Mouse (Mus musculus): Measurements from ENCODE around the gene Hmx3. TPM values are rescaled to one million over a fixed set of nuclear protein-coding genes. Genes with fewer than 3 reads are reported as not detected.

Gene Hmx3
- total RNA-seq (2017) = not detected in 2 replicates

DNA sequence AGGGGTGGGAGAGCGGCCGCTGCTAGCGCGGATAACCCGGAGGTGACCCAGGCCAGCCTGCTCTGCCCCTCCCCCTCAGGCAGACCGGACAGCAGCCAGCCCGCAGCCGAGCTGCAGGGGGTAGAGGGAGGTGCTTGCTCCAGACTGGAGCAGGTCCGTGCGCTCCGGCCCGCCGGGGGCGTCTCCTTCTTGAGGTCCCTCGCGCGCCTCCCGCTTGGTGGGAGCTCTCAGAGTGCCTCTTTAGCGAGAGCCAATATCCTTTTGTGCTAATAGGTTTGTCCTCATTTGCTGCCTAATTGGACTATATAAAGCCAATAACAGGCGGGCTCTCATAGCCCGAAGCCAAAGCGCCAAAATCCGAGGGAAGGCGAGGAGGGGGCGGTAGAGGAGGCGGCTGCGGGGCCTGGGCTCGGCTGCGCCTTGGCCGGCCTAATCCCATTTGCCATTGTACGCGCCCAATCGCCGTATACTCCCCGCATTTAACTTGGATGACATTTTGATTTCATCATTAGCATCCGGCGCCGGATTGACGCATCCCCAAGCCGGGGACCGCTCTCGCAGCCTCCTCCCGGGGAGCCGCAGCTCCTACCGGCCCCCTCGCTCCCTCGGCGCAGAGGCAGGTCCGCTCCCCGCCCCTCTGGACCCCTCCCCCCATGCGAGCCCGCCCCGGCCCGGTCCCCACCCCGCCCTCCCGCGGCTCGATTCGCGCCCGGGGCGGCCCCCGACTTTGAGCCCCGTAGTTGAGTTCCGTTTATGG is at the start of gene Hmx3:
Hmx3 (plus strand) TSS at position 753 of the 757 bp plus-strand sequence.
- ATAC-seq (replicated peaks; ENCODE audit: low read depth, poor library complexity, severe bottlenecking) = no peak

DNA sequence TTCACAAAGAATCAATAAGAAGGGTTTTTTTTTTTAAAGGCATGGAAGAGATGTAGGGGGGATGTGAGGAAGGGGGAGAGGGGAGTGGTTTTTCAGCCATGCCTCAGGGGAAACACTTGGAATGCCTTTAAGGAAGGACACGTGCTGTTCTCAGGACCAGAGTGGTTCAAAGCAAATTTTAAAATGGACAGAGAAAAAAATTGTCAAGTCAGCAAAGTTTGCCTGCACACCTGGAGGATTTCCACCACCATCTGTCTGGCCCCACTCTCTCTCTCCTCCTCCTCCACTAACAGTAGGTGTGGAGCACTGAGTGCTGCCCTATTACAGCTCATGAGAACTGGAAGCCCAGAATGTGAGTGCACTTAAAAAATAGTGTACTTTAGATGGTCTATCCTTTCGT is 38.9 kb upstream of the Hmx3 start:
- ATAC-seq (replicated peaks; ENCODE audit: low read depth, poor library complexity, severe bottlenecking) = no peak

DNA sequence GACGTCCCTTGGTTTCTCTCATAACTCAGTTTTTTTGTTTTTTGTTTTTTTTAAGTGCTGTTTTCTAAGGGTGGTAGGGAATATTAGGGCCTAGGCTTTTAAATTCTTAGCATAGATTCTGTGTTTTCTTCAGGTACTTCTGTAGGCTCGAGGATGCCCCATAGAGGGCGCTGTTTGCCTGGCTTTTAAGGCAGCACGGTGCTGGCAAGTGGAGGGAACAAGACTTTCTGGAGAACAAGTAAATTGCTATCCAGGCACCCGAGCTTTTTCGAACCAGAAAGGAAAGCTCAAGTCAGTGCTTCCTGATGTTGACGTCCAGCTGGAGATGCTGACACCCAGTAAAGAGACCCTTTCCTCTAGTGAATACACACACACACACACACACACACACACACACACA is 2.7 kb upstream of the Hmx3 start:
- peak; percentile 81 for ATAC-seq (replicated peaks; ENCODE audit: low read depth, poor library complexity, severe bottlenecking)

DNA sequence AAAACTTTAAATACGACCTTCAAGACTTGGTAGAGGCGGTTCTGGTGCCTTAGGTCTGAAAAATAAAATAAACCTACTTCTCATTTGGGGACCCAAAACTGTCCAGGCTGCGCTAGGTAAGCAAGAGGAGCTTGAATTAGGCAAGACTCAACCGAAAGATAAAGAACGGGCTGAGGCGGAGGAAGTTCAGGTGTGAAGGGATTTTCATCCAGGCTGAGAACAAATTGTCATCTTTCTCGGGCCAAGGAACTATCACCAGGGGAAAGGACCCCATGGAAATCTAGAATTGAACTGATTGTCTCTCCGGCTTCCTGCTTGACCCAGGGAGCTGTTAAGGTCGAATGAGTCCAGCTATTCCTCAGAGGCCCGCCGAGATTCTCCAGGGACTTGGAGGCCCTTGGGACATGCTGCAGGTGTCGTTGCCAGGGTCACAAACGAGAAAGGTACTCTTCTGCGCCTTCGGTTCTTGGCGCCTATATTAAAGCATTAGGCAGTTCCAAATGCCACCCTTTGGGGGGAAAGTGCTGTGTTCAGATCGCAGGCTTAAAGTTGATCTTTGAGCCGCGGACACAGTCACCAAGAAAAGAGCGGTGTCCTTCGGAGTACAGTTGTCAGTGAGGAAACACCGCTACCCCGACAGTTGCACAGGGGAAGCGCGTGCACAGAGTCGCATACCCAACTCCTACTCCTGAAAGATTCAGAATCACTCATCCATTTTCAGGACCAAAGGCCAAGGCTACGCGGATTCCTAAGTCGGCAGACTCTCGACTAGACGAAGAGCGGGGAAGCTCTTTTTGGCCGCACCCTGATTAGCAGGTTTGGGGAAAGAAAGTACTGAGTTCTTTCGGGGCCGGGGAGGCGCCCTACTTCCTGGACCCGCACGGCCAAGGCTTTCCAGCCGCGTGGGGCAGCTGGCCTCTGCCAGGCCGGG is 1.2 kb upstream of the Hmx3 start:
- no peak for ATAC-seq (replicated peaks; ENCODE audit: low read depth, poor library complexity, severe bottlenecking)

DNA sequence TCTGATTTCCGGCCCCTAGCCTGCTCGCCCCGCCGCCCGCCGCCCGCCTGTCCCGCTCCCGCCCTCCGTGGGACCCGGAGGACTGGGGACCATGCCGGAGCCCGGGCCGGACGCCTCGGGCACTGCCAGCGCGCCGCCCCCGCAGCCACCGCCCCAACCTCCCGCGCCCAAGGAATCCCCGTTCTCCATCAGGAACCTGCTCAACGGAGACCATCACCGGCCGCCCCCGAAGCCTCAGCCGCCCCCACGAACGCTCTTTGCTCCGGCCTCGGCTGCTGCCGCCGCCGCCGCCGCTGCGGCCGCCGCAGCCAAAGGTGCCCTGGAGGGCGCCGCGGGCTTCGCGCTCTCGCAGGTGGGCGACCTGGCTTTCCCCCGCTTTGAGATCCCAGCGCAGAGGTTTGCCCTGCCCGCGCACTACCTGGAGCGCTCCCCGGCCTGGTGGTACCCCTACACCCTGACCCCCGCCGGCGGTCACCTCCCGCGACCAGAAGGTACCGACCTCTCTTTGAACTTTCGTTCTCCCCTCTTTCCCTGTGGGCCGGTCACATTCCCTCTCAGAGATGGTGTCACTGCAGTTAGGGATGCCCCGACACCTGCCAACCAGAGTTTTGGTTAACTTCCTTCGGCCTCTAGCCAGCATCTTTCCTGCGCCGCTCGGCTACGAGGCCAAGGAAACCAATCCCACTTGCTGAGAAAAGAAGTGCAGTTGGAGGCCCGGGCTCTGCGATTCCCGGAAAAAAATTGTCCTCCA is 380 bp downstream of the Hmx3 start:
- no peak for ATAC-seq (replicated peaks; ENCODE audit: low read depth, poor library complexity, severe bottlenecking)

DNA sequence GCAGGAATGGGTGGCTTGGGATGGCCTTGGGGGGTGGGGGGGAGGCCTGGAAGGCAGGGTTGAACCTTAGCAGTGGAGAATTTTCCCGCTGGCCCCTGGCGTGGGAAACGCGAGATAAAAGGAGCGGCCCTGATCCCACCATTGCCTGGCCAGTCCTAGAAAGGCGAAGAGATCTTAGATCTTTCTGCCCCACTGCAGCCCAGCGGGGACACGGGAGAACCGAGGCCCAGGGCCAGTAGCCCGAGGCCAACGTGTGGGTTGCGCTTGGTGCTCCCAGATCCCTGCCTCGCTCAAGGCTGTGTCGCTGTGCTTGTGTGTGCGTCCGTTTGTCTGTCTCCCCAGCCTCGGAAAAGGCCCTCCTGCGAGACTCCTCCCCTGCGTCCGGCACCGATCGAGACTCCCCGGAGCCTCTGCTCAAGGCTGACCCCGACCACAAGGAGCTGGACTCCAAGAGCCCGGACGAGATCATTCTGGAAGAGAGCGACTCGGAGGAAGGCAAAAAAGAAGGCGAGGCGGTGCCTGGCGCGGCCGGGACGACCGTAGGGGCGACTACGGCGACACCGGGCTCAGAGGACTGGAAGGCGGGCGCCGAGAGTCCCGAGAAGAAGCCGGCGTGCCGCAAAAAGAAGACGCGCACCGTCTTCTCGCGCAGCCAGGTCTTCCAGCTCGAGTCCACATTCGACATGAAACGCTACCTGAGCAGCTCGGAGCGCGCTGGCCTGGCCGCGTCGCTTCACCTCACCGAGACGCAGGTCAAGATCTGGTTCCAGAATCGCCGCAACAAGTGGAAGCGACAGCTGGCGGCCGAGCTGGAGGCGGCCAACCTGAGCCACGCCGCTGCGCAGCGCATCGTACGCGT is 1.2 kb downstream of the Hmx3 start:
- no peak; the same call in 1 of the 2 replicates for ATAC-seq (replicated peaks; ENCODE audit: low read depth, poor library complexity, severe bottlenecking)

DNA sequence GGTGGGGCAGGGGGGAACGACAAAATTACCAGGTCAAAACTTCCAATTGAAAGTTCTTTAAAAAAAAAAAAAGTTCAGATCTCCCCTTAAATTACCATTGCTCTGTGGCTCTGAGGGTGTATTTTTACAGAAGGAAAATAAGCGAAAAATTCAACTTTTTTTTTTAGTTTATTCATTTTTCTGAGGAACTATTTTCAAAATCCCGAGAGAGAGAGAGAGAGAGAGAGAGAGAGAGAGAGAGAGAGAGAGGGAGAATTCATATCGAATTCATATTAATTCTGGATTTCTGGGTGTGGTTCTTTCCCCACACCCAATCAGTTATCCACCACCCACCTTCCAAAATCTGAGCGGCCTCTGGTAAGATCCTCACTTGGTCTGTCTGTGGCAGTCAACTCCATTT is 2.2 kb downstream of the Hmx3 start:
- no peak for ATAC-seq (replicated peaks; ENCODE audit: low read depth, poor library complexity, severe bottlenecking)

DNA sequence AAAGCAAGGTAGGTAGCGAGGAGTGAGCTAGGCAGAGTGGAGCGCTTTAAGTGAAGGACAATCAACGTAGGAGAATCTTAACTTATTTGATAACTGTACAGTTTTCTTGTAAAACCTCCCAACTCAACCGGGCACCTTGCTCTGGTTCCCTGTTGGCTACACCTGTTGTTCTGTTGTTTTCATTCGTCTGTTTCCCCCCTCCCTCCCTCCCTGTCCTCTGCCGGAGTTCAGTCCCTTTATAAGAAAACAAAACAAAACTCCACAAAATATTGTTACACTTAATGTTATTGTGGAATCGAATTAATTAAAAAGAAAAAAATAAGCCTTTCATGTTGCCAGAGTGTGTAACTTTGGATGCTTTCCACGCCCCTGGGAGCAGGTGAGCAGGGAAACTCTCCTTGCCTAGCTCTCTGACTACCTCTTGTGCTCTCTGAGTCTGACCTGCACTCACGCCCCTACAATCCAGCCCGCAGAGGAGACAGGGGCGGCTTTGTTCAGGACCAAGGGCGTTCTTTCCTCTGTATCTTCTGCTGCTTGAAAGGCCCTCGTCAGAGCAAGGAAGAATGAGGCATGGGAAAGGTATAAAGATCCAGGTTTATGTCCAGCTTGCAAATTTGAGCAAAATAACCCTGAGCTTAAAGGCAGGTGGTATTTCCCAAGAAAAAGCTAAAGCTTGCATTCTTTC is 3.2 kb downstream of the Hmx3 start:
- no peak for ATAC-seq (replicated peaks; ENCODE audit: low read depth, poor library complexity, severe bottlenecking)

DNA sequence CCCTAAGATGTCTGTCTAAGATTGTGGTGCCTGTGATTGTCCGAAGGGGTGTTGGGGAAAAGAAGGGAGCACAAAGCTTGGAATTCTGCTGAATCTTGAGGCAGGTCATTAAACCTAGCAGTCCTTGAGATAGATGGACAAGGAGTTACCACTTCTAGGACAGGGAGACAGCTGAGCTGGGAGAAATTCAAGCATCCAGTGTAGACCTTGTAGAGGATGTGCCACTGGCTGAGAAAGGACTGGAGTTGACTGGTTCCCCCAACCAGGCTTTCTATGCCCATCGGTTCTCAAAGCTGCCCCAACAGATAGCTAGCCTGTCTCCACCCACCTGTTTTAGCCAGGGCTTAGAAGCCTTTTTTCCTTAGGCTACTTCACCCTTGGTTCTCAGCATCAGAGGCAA is 3.8 kb downstream of the Hmx3 start:
- no peak for ATAC-seq (replicated peaks; ENCODE audit: low read depth, poor library complexity, severe bottlenecking)

DNA sequence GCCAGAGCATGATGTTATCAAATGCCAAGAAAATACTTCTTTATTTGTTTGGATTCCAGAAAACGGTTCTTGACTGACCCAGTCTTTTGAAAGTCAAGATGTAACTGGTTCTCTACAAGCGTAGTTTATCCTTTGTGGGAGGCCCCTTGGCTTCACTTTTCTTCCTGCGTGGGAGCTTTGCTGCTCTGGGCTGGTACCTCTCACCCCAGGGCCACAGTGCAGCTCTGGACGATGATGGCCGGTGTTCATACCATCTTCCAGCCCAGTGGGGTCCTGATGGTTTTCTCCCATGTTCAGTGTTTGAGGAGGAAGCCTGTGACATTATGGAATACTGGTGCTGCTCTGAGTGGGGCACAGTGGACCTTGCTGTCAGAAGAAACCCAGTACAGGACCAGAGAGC is 4.8 kb downstream of the Hmx3 start:
- ATAC-seq (replicated peaks; ENCODE audit: low read depth, poor library complexity, severe bottlenecking) = no peak

DNA sequence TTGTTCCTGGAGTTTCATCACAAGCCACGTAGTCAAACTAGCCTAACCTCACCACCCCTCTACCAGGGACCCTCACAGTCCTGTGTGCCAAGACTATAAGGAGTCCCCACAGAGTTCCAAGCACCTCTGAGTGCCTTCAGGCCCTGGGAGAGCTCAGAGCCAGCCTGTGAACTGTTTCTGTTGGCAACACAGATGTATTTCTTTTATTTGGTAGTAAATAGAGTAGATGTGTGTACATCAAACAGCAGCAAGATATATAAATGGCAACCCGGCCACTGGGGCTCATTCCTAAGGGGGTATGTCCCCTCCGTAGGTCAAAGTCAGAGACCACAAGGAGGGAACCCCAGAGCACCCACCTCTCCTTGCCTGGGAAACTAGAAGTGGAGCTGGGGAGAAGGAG is 5.8 kb downstream of the Hmx3 start, which contains the start of gene Hmx2:
Hmx2 (plus strand) TSS at position 301 of the 400 bp plus-strand sequence.
- no peak for ATAC-seq (replicated peaks; ENCODE audit: low read depth, poor library complexity, severe bottlenecking)

DNA sequence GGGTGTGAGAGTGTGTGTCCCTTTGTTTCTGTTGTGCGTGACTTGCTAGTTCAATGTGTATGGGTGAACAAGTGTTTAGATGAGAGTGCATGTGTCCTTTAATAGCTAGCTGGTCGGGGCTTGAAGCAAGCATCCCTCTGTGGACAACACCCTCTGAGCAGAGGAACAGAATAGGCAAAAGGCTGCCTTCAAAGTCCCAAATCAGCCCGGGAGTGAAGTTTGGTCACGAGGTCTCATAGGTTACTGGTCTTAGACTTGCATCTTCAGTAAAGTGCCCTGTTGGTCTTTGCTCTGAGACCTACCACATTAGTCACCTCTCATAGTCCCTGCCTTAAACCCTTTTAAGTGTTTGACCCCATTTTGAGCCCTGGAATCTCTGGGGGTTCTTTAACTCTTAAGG is 8.8 kb downstream of the Hmx3 start:
- ATAC-seq (replicated peaks; ENCODE audit: low read depth, poor library complexity, severe bottlenecking) = no peak

DNA sequence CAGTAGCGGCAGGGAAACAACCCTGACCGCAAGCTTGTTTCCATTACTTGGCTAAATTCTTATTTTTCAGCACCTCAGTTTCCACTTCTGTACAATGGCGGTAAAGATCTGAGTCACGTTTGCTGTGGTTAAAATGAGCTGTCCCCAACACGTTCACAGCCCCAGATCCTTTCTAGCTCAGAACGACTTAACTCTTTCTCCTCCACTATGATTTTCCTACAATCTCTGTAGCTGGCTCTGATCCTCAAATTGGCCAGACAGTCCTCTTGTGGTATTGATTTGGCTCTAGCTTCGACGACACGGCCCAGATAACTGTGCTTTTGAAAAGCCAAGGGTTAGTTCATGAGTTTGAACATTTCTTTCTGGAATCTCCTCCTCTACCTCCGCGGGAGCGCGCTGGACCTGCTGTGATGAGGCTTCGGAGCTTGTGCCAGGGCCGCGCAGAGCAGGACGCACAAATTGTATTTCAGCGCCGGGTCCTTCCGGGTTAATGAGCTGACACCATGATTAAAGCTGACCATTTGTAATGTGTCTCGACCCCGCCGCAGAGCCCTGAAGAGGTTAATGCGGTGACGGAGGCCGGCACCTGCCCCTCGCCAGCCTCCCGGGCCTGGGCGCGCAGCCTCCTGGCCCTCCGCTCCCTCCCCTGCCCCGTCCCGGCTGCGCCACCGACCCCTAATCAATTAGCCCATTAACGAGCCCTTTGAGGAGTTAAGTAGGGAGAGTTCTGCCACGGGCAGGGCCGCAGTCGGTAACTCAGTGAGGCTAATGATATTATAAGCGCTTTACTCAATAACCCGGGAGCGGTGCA is 9.5 kb downstream of the Hmx3 start:
- no peak for ATAC-seq (replicated peaks; ENCODE audit: low read depth, poor library complexity, severe bottlenecking)

DNA sequence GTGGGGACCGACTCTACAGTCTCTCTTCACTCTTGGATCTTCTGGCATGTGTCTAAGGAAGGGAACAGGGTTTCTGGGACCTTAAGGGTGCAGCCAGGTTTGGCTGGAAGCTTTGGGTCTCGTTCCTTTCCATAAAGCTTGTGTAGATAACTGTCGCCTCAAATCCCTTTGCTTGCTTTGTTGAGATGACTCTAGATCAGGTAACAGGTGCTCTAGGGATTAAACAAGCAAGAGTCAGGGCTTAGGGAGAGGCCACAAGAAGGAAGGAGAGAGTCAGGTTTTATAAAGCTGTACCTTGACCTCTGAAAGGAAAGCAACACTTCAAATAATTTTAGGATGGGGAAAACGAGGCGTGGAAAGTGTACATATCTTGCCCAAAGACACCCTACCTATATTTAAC is 10.1 kb downstream of the Hmx3 start:
- ATAC-seq (replicated peaks; ENCODE audit: low read depth, poor library complexity, severe bottlenecking) = no peak

DNA sequence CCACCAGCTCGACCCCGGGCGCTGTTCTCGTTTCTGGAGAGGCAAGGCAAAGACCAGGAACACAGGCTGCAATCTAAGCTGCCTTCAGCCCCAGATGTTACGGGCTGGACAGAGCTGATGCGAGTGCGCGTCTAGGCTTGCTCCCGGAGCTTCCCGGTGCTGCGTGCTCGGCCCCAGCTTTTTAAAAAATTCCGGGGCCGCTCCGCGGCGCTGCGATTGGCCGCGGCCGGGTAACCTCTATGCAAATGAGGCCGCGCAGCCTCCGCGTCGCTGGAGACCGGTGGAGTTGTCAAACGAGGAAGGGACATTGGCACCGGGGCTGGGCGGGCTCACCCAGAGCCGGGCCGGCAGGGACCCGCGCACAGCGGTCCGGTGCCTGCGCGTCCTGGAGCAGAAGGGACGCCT is 11.1 kb downstream of the Hmx3 start:
- ATAC-seq (replicated peaks; ENCODE audit: low read depth, poor library complexity, severe bottlenecking) = peak; percentile 57

DNA sequence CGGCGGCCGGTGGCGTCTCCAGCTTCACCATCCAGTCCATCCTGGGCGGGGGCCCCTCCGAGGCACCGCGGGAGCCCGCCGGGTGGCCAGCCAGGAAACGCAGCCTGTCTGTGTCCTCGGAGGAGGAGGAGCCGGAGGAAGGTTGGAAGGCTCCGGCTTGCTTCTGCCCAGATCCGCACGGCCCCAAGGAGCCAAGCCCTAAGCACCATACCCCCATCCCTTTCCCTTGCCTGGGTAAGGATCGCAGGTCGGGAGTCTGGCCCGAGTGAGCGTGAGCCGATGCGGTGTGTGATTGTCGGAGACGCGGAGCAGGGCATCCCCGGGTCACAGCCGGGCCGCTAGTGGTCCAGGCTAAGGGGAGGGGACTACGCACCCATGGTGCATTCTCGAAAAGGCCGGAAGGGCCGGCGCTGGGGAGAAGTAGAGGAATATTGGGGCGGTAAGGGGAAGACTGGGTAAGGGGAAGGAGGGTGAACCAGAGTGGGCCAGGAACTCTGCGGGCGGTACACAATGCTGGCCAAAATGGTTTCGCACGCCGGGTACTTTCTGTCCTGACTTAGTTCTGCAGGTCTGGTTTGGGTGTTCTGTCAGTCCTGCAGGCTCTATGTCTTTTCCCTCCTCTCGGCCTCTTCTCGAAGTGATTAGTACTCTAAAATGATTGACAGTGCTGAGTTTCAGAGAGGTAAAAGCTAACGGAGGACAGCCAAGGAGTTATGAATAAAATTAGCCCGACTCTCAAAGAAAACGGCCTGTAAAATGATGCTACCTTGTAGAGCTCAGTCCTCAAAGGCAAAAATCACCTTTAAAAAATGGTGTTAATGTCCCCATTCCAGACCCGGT is 11.9 kb downstream of the Hmx3 start:
- 0 out of 2 replicates have a peak, but pooled peaks have one; percentile 1 for ATAC-seq (replicated peaks; ENCODE audit: low read depth, poor library complexity, severe bottlenecking)

Measured in common myeloid progenitor, adult 5-6 weeks (primary cell).